In genomic region chr3:115596523-115596922, GRCm38 (mm10) we compare ENCODE assay signal across 8 mouse cellular contexts.
DNase-seq lines count a peak whose midpoint lies in the region; ATAC-seq and TF ChIP-seq lines count a peak whose summit lies in the region.

No protein-coding gene starts in this region.

- ATAC-seq in activated CD4-positive, CD25-positive, alpha-beta regulatory T cell, adult 4 months = peak; percentile 91
- ATAC-seq in common myeloid progenitor, adult 5-6 weeks (replicated peaks; ENCODE audit: low read depth, poor library complexity, severe bottlenecking) = peak; percentile 94
- no peak for ATAC-seq in kidney, postnatal 0 days (replicated peaks; ENCODE audit: low FRiP score, low read depth)
- peak; percentile 64 for ATAC-seq in liver, embryonic 16.5 days (ENCODE audit: low read depth)

- H3K27ac ChIP-seq in kidney, postnatal 0 days = no peak overlapping the region
- no peak overlapping the region for H3K27ac ChIP-seq in liver, embryonic 16.5 days (ENCODE audit: low read length)

- no peak overlapping the region for H3K4me2 ChIP-seq in kidney, postnatal 0 days (ENCODE audit: low read length)
- no peak overlapping the region for H3K4me2 ChIP-seq in liver, embryonic 16.5 days (ENCODE audit: low read depth, low read length)

- no peaks in the 10 kb centered on the region for H3K9me3 ChIP-seq in kidney, postnatal 0 days (replicated peaks; ENCODE audit: low read length)
- no peaks in the 10 kb centered on the region for H3K9me3 ChIP-seq in liver, embryonic 16.5 days (replicated peaks; ENCODE audit: control insufficient read depth, low read length)

- no peaks in the 10 kb centered on the region for H3K36me3 ChIP-seq in kidney, postnatal 0 days (ENCODE audit: insufficient read depth, low read length)
- H3K36me3 ChIP-seq in liver, embryonic 16.5 days (ENCODE audit: control insufficient read depth, insufficient read depth) = no peaks in the 10 kb centered on the region

- H3K4me1 ChIP-seq in kidney, postnatal 0 days (replicated peaks; ENCODE audit: insufficient read depth, low read length) = no peaks in the 10 kb centered on the region
- H3K4me1 ChIP-seq in liver, embryonic 16.5 days (ENCODE audit: control insufficient read depth, low read depth, low read length) = no peaks in the 10 kb centered on the region

- DNase-seq in CD4-positive, CD25-positive, alpha-beta regulatory T cell, adult 2 months (ENCODE audit: low read depth, low spot score) = peak; percentile 91
- DNase-seq in heart, adult 8-10 months (ENCODE audit: low spot score) = peak; percentile 74
- DNase-seq in kidney, postnatal 0 days (ENCODE audit: low spot score) = peak; percentile 46
- peak; percentile 61 for DNase-seq in retina, embryonic 14.5 days (ENCODE audit: low spot score)
- peak; percentile 15 for DNase-seq in urinary bladder, postnatal 10 days (ENCODE audit: low spot score)

- WGBS in kidney, postnatal 0 days = 38% methylated on average over 6 of the region's 6 CpGs
- WGBS in liver, embryonic 16.5 days (ENCODE audit: insufficient replicate concordance) = 12% methylated on average over 6 of the region's 6 CpGs

- no peak overlapping the region for H3K9ac ChIP-seq in kidney, postnatal 0 days (ENCODE audit: low read depth, low read length)
- no peak overlapping the region for H3K9ac ChIP-seq in liver, embryonic 16.5 days (ENCODE audit: low read depth, low read length)

- H3K4me3 ChIP-seq in kidney, postnatal 0 days (replicated peaks; ENCODE audit: low read depth, low read length) = no peak overlapping the region
- H3K4me3 ChIP-seq in liver, embryonic 16.5 days (ENCODE audit: low read depth, low read length) = no peak overlapping the region

- TF ChIP-seq CTCF in kidney, postnatal 0 days (IDR thresholded peaks at IDR 0.05; ENCODE audit: low read depth) = peak; percentile 89

- H3K27me3 ChIP-seq in kidney, postnatal 0 days (ENCODE audit: insufficient read depth, low read length) = no peaks in the 10 kb centered on the region
- H3K27me3 ChIP-seq in liver, embryonic 16.5 days (ENCODE audit: control insufficient read depth, insufficient read depth, low read depth, low read length) = no peaks in the 10 kb centered on the region

Comparison
In these comparisons a context has a peak if more than half of its experiments do, and no peak if none do; other contexts are left out.
1. DNase-seq: peak in every context shown above with its lines; median percentile 91 in CD4-positive, CD25-positive, alpha-beta regulatory T cell, adult 2 months; 74 in heart, adult 8-10 months; 61 in retina, embryonic 14.5 days; 46 in kidney, postnatal 0 days; 15 in urinary bladder, postnatal 10 days.